Mouse (Mus musculus) midbrain, embryonic 14.5 days (tissue): ENCODE results near the gene Wnk4. TPM values are rescaled to one million over a fixed set of nuclear protein-coding genes. Genes with fewer than 3 reads are reported as not detected.

Source experiments
- ATAC-seq: fragments of 200-750 bp; cut with Nextera tagmentation; 2 replicates; pipeline ENCODE4 v1.8.0; 2017; ENCODE audit warnings: moderate number of reproducible peaks, moderate library complexity; ENCODE audit not compliant: low FRiP score, low TSS enrichment
- DNase-seq: peaks from one replicate; pipeline ENCODE4 v3.0.0-alpha.2; 2015
- H3K27ac ChIP-seq: fragments of 300-500 bp; sonication (generic); replicated peaks from 2 replicates; pipeline ENCODE4 v1.5.1; 2014; ENCODE audit warnings: mild to moderate bottlenecking, low read depth, low read length, moderate library complexity
- H3K27me3 ChIP-seq: fragments of 300-500 bp; sonication (generic); 2 replicates; pipeline ENCODE4 v1.6.1; 2014; ENCODE audit warnings: low read length, control low read depth, mixed read lengths; ENCODE audit not compliant: control insufficient read depth, insufficient read depth
- H3K36me3 ChIP-seq: fragments of 300-500 bp; sonication (generic); 2 replicates; pipeline ENCODE4 v1.6.1; 2014; ENCODE audit warnings: low read length, control low read depth; ENCODE audit not compliant: control insufficient read depth, insufficient read depth
- H3K4me1 ChIP-seq: fragments of 300-500 bp; sonication (generic); 2 replicates; pipeline ENCODE4 v1.6.1; 2014; ENCODE audit warnings: mild to moderate bottlenecking, antibody characterized with exemption, low read length, control low read depth; ENCODE audit not compliant: control insufficient read depth, insufficient read depth
- H3K4me2 ChIP-seq: fragments of 300-500 bp; sonication (generic); 2 replicates; pipeline ENCODE4 v1.6.1; 2014; ENCODE audit warnings: mild to moderate bottlenecking, low read length, moderate library complexity
- H3K4me3 ChIP-seq: fragments of 300-500 bp; sonication (generic); replicated peaks from 2 replicates; pipeline ENCODE4 v1.5.1; 2014; ENCODE audit warnings: low read depth, low read length
- H3K9ac ChIP-seq: fragments of 300-500 bp; sonication (generic); replicated peaks from 2 replicates; pipeline ENCODE4 v1.6.1; 2014; ENCODE audit warnings: mild to moderate bottlenecking, low read length, moderate library complexity
- H3K9me3 ChIP-seq: fragments of 300-500 bp; sonication (generic); 2 replicates; pipeline ENCODE4 v1.6.1; 2016; ENCODE audit warnings: low read length, control low read depth, mixed read lengths; ENCODE audit not compliant: control insufficient read depth
- WGBS: fragments of 180-500 bp; shearing (Covaris S2); extraction: QIAGEN DNeasy Blood & Tissue Kit; methylation state at CpG from one replicate; pipeline ENCODE4 v1.1.7; 2014; 5-methylcytosine and 5-hydroxymethylcytosine counted together
- polyA plus RNA-seq: library from polyadenylated mRNA; unstranded; fragments of >200 nt; fragmentation: Nextera tagmentation; extraction: Ambion mirVana; gene quantifications from 2 replicates; pipeline ENCODE4 v1.2.1, GENCODE M21; 2014

Wnk4 gene
- 4.3 and 5.3 TPM in 2 replicates for polyA plus RNA-seq

DNA sequence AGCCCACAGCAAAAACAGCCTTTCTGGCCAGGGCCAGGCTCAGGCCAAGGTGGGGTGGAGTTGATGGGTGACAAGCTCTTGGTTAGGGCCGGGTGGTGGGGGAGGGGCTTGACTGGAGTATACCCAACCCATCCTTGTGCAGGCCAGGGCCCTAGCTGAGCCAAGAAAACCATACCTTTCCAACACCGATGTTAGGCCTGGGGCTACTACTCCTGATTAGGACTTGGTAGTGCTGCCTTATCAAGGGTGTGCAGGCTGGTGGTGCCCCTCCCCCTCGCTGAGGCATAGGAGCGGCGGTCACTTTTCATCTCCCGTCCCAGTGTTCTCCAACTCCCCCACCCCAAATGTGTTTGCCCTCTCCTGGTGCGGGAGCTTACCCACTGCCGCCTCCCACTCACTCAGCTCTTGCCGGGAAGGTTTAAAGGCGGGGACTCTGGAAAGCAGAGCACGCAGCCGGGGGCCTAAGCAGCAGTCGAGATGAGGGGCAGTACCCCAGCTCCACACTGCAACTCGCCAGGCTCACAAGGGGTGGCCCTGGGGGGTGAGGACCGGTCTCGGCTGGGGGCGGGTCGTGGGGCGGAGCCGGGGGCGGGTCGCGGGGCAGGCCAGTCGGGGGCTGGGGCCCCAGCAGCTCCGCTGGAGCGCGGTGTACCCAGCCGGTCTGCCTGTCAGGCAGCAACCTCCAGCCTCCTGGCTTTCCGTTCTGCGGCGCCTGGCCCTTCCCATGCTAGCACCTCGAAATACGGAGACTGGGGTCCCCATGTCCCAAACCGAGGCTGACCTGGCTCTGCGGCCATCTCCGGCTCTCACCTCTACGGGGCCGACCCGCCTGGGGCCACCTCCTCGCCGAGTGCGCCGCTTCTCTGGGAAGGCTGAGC, at the start of gene Wnk4:
TSS of gene Wnk4 (plus strand) at position 620 of the 878 bp plus-strand sequence.
- Histone ChIP-seq H3K4me1 (peaks cover 21% of the 10 kb centered on the region), H3K9me3 (no peaks in the 10 kb centered on the region), H3K27me3 (peaks cover 34% of the 10 kb centered on the region), H3K4me2 (peak within 1 kb of the TSS; percentile 94), H3K27ac (peak within 1 kb of the TSS; percentile 49), H3K4me3 (peak within 1 kb of the TSS; percentile 41), H3K9ac (peak within 1 kb of the TSS; percentile 57), H3K36me3 (peaks cover 6% of the 10 kb centered on the region)
- DNase-seq (peak; percentile 71), ATAC-seq (peak; percentile 75)
- under 1% methylated on average over 43 of the region's 43 CpGs for WGBS

DNA sequence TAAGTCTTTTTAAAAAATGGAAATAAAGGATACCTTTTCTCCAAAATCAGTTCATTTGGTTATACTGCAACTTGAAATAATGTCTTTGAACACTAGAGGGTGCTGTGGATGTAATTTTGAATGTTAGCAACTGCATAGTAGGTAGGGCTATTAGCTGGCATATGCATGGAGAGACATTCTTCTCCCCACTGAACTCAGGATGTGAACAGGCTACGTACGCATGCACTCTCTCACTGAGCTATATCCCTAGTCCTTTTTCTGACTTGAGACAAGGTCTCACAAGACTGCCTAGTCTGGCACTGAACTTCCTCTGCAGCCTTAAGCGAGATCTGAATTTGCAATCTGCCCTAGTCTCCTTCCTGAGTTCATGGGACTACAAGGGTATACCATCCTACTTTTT, 48.4 kb upstream of the Wnk4 start:
- ATAC-seq: no peak
- Histone ChIP-seq H3K4me2 (no peak overlapping the region), H3K27ac (no peak overlapping the region), H3K36me3 (peaks cover 58% of the 10 kb centered on the region), H3K27me3 (no peaks in the 10 kb centered on the region), H3K9me3 (no peaks in the 10 kb centered on the region), H3K9ac (no peak overlapping the region), H3K4me3 (no peak overlapping the region), H3K4me1 (no peaks in the 10 kb centered on the region)
- peak; percentile 93 for DNase-seq
- 46% methylated on average over 3 of the region's 3 CpGs for WGBS

DNA sequence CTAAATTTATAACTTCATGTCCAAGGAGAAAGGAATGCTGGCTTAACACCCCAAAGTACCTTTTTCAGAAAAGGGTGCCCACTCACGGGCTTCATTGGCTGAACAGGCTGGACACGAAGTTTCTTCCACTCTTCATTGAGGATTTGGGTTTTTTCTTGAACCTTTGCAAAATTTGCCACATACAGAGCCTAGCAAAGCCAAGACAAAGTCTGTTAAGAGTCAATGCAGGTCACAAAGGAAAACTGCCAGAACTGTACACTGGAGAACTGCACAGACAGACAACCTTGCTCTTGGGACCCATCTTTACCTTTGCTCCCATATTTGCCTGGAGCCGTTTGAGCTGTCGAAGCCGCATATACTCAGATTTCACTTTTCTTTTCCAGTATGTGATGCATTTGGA, 43.4 kb upstream of the Wnk4 start:
- Histone ChIP-seq H3K9me3 (no peaks in the 10 kb centered on the region), H3K27me3 (no peaks in the 10 kb centered on the region), H3K27ac (no peak overlapping the region), H3K4me2 (no peak overlapping the region), H3K9ac (no peak overlapping the region), H3K4me1 (no peaks in the 10 kb centered on the region), H3K36me3 (peaks cover 32% of the 10 kb centered on the region), H3K4me3 (no peak overlapping the region)
- DNase-seq (no peak), ATAC-seq (no peak)
- 90% methylated on average over 5 of the region's 5 CpGs for WGBS

DNA sequence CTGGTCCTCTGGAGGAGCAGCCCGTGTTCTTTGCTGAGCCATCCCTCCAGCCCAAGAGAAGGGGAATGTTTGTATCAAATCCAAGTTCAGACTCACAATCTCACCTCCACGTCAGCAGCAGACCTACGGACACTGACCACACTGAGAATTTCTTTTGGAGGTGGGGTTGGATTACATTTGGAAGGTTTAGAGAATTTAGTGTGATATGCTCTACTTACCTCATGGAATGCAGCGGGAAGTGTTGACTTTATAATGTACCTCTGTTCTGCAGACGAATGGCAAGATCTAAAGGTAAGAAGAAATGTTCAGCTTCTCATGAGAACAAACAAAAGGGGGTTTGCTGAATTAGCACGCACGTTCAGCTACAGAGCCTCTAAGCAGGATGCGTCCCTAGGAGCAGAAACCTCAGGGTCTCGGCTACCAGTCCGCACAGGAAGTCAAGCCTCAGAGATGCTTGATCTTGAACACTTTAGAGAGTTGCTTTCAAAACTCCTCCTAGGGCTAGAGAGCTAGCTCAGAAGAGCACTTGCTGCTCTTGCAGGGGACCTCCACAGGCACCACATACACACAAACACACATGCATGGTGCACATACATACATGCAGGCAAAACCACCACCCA, 41.8 kb upstream of the Wnk4 start:
- H3K27me3 ChIP-seq: no peaks in the 10 kb centered on the region
- H3K27ac ChIP-seq: no peak overlapping the region
- H3K9me3 ChIP-seq: no peaks in the 10 kb centered on the region
- no peaks in the 10 kb centered on the region for H3K4me1 ChIP-seq
- DNase-seq (no peak), ATAC-seq (no peak)
- WGBS: 85% methylated on average over 10 of the region's 10 CpGs
- H3K36me3 ChIP-seq: peaks cover 30% of the 10 kb centered on the region
- no peak overlapping the region for H3K9ac ChIP-seq
- no peak overlapping the region for H3K4me3 ChIP-seq
- H3K4me2 ChIP-seq: no peak overlapping the region

DNA sequence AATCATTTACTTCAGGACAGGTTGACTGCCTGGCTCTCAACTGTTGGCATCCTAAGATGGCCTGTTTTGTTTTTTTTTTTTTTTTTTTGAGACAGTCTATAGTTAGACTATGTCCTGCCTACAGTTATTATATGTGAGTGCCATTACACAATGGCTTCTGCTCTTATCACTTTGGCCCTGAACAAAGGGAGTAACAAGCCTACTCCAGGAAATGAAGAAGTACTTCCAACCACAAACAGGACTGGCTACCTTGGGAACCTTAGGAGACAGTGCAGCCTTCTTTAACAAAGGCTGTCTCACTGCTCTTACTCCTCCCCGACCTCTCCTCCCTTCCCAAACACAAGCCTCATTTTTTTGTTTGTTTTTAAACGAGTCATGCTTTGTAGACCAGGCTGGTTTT, 39.5 kb upstream of the Wnk4 start:
- Histone ChIP-seq H3K27me3 (no peaks in the 10 kb centered on the region), H3K4me3 (no peak overlapping the region), H3K9ac (no peak overlapping the region), H3K4me1 (no peaks in the 10 kb centered on the region), H3K4me2 (no peak overlapping the region), H3K9me3 (no peaks in the 10 kb centered on the region), H3K27ac (no peak overlapping the region), H3K36me3 (0 out of 2 replicates have a peak, but pooled peaks cover 8% of the 10 kb centered on the region)
- 56% methylated on average over 2 of the region's 2 CpGs for WGBS
- DNase-seq: no peak
- ATAC-seq: no peak

DNA sequence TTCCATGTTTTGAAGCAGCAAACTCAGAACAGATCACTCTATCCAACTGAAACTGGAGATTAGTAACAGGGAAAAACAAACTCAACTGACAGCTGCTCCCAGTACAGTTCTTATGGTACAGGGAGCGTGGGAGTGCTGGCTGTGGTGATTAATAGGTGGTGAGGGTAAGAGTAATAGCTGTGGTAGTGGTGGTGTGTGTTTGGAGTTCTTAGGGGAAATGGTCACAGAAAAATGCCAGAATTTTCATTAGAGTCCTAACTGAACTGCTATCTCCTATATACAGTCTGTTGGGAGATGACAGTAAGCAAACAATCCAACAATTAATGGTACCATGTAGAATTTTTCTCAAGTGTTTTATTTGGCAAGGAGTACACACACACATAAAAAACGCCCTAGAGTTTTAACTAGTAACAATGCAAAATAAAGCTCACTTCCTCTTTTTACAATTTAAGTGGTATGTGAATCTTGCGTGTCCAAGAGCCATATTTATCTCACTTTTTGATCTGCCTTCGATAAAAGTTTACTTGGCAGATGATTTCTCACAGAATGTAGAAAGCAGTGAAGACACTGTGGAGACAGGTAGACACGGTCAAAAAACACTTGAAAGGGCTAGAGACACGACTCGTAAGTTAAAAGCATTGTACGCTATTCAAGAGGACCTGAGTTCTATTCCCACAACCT, 38.9 kb upstream of the Wnk4 start:
- no peaks in the 10 kb centered on the region for H3K9me3 ChIP-seq
- H3K4me2 ChIP-seq: no peak overlapping the region
- H3K9ac ChIP-seq: no peak overlapping the region
- 0 out of 2 replicates have a peak, but pooled peaks cover 3% of the 10 kb centered on the region for H3K36me3 ChIP-seq
- H3K27ac ChIP-seq: no peak overlapping the region
- no peaks in the 10 kb centered on the region for H3K4me1 ChIP-seq
- WGBS: 90% methylated on average over 8 of the region's 8 CpGs
- H3K4me3 ChIP-seq: no peak overlapping the region
- no peak for ATAC-seq
- no peaks in the 10 kb centered on the region for H3K27me3 ChIP-seq
- no peak for DNase-seq

DNA sequence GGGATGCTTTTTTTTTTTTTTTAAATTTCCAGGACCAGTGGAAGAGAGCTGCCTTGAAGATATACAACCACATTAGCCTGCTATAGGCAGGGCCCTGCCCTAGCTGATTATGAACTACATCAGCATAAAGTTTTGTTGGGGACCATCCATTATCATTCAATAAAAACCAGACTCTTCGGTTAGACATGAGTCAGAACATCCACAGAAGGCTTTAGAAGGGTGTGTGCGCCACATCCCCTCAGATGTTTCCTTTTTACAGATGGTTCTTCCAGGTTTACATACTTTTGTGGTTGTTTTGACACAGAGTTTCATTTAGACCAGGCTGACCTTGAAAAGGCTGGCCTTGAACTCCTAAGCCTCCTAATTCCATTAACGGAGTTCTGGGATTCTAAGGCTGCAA, 36.0 kb upstream of the Wnk4 start:
- H3K4me3 ChIP-seq: no peak overlapping the region
- no peak for ATAC-seq
- H3K36me3 ChIP-seq: no peaks in the 10 kb centered on the region
- no peak for DNase-seq
- H3K27me3 ChIP-seq: no peaks in the 10 kb centered on the region
- no peak overlapping the region for H3K4me2 ChIP-seq
- WGBS: 93% methylated on average over 3 of the region's 3 CpGs
- H3K9me3 ChIP-seq: no peaks in the 10 kb centered on the region
- no peak overlapping the region for H3K27ac ChIP-seq
- no peaks in the 10 kb centered on the region for H3K4me1 ChIP-seq
- no peak overlapping the region for H3K9ac ChIP-seq

DNA sequence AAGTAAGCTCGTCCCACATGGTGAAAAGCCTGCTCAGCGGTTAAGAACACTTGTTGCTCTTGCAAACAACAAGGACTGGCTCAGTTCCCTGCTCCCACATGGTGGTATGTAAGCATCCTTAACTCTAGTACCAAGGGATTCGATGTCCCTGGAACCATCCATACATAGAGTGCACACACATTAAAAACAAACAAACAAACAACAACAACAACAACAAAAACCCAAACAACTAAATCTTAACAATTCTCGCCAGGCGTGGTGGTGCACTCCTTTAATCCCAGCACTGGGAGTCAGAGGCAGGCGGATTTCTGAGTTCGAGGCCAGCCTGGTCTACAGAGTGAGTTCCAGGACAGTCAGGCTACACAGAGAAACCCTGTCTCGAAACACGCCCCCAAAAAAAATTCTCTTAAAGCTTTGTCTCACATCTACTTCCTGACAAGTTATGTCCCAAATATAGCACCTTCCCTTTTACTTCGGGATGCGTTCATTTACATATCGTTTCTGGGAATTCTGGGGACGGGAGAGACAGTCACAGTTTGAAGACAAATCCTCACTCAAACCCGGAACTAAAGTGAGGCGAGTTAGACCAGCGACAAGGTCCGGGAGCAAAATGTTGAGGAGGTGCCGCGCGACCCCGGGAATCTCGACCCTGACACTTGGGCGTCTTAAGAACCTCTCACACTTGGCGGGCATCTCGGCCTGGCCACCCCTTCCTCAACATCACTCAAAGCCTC, 34.9 kb upstream of the Wnk4 start:
- WGBS: 20% methylated on average over 25 of the region's 25 CpGs
- DNase-seq: no peak

More for the DNA sequence above, 34.9 kb upstream of the Wnk4 start:
- H3K9ac ChIP-seq: peak overlapping the region; percentile 73
- H3K4me3 ChIP-seq: peak overlapping the region; percentile 81
- no peaks in the 10 kb centered on the region for H3K9me3 ChIP-seq
- no peaks in the 10 kb centered on the region for H3K4me1 ChIP-seq
- 0 out of 2 replicates have a peak overlapping the region, but pooled peaks have one; percentile 41 for H3K27ac ChIP-seq
- no peaks in the 10 kb centered on the region for H3K27me3 ChIP-seq
- H3K36me3 ChIP-seq: no peaks in the 10 kb centered on the region
- ATAC-seq: no peak
- H3K4me2 ChIP-seq: peak overlapping the region; percentile 92
